Mouse (Mus musculus) embryo, embryonic 9.5 days (tissue): ENCODE data around the gene Gm2075.
"Not testable (repeated sequence)": the region's sequence is repeated elsewhere in the genome, so short reads cannot be mapped to it uniquely, and the experiment has no call there.

Experiments
- DNase-seq: peaks from one replicate; pipeline ENCODE4 v3.0.0-alpha.2; 2017; ENCODE audit errors: extremely low spot score

Gm2075 gene

GRCm38 (mm10) chr12:88011548-88011947 is at the start of gene Gm2075:
TSS of gene Gm2075 (plus strand) at chr12:88011848.
- not testable (repeated sequence) for DNase-seq

GRCm38 (mm10) chr12:87984000-87984399 is 27.6 kb upstream of the Gm2075 start:
- DNase-seq, result not testable (repeated sequence)

DNA sequence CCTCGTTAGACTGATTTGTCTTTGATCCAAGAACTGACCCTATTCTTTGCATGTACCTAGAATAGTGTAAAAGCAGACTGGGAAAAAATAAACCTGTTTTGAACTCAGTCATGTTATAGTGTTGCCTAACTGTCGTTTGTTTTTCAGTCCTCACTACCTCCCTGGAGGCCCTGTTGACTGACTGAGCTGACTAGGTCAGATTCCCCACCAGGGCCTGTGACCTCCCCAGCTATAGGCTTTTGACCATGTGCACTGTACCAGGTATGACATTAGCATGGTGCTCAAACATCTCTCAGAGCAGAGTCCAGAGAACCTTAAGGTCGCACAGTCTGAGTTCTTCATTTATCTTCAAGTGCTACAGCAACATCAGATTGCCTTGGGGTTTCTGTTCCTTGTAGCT is 7.5 kb upstream of the Gm2075 start:
- DNase-seq, result not testable (repeated sequence)

GRCm38 (mm10) chr12:88018671-88019070 is 7.0 kb downstream of the Gm2075 start, which contains the start of gene Gm6803:
TSS of gene Gm6803 (minus strand) at chr12:88018771.
- DNase-seq, result not testable (repeated sequence)

- DNase-seq, result not testable (repeated sequence)
Measured at GRCm38 (mm10) chr12:88026704-88027103, 15.1 kb downstream of the Gm2075 start, which contains the start of gene Gm2056. TSS of gene Gm2056 (plus strand) at chr12:88027004.

DNA sequence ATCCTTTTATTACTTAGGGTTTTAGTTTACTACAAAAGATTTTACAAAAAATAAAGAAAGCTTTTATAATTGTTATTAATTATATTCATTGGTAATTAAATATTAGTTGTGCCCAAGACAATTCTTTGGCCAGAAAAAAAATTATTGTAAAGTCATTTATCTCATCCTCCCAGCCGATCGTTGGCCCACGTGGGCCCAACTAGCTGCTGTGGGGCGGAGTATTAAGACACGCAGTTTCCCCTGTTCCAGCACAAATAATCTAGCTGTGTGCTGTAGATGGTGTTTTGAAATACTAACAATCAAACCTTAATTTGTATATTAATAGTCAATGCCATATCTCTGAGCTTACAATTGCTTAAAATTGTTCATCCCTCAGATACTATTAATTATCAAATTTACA is 20.6 kb downstream of the Gm2075 start:
- DNase-seq, result not testable (repeated sequence)

- DNase-seq, result not testable (repeated sequence)
Measured at GRCm38 (mm10) chr12:88039062-88039461, 27.4 kb downstream of the Gm2075 start.

DNA sequence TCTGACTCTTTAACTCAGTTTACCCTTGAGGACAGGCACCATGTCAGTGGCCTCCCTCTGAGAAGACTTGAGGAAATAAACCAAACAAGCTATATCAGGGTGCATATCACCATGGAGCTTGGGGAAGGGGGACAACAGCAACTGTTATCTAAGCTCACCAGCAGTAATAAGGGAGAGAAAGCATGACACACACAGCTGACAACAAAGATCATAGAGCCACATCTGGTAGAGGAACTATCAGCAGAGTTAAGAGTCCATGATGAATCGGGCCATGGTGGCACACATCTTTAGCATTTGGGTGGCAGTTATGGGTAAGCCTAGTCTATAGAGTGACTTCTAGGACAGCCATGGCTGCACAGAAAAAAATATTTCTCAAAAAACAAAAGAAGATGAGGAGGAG is 28.1 kb downstream of the Gm2075 start:
- not testable (repeated sequence) for DNase-seq

- not testable (repeated sequence) for DNase-seq
Measured at GRCm38 (mm10) chr12:88045226-88045625, 33.6 kb downstream of the Gm2075 start.
